Mouse (Mus musculus) neural tube, embryonic 14.5 days (tissue): ENCODE data around the gene Rpl37. TPM values are rescaled to one million over a fixed set of nuclear protein-coding genes. Genes with fewer than 3 reads are reported as not detected.

ENCODE experiments used
- ATAC-seq: fragments of 200-750 bp; cut with Nextera tagmentation; 2 replicates; pipeline ENCODE4 v1.8.0; 2017; ENCODE audit warnings: low read depth, mild to moderate bottlenecking, moderate TSS enrichment, moderate library complexity
- H3K27ac ChIP-seq: fragments of 300-500 bp; sonication (generic); 2 replicates; pipeline ENCODE4 v1.5.1; 2014; ENCODE audit warnings: low read depth, mild to moderate bottlenecking, control low read depth, low read length, moderate library complexity, mixed read lengths
- H3K27me3 ChIP-seq: fragments of 300-500 bp; sonication (generic); 2 replicates; pipeline ENCODE4 v1.6.1; 2014; ENCODE audit warnings: low read length; ENCODE audit not compliant: control insufficient read depth, insufficient read depth
- H3K36me3 ChIP-seq: fragments of 300-500 bp; sonication (generic); 2 replicates; pipeline ENCODE4 v1.6.1; 2014; ENCODE audit warnings: low read length, mixed read lengths; ENCODE audit not compliant: control insufficient read depth, insufficient read depth
- H3K4me1 ChIP-seq: fragments of 300-500 bp; sonication (generic); 2 replicates; pipeline ENCODE4 v1.6.1; 2014; ENCODE audit warnings: low read length; ENCODE audit not compliant: control insufficient read depth, insufficient read depth
- H3K4me2 ChIP-seq: fragments of 300-500 bp; sonication (generic); 2 replicates; pipeline ENCODE4 v1.6.1; 2014; ENCODE audit warnings: mild to moderate bottlenecking, low read depth, low read length, control low read depth
- H3K4me3 ChIP-seq: fragments of 300-500 bp; sonication (generic); 2 replicates; pipeline ENCODE4 v1.5.1; 2014; ENCODE audit warnings: low read depth, low read length, control low read depth, mixed read lengths
- H3K9ac ChIP-seq: fragments of 300-500 bp; sonication (generic); replicated peaks from 2 replicates; pipeline ENCODE4 v1.6.1; 2014; ENCODE audit warnings: low read depth, mild to moderate bottlenecking, control low read depth, low read length, mixed read lengths
- H3K9me3 ChIP-seq: fragments of 300-500 bp; sonication (generic); 2 replicates; pipeline ENCODE4 v1.6.1; 2016; ENCODE audit warnings: low read length; ENCODE audit not compliant: control insufficient read depth
- WGBS: fragments of 180-500 bp; shearing (Covaris S2); extraction: QIAGEN DNeasy Blood & Tissue Kit; methylation state at CpG from one replicate; pipeline ENCODE4 v1.1.7; 2014; 5-methylcytosine and 5-hydroxymethylcytosine counted together
- polyA plus RNA-seq: library from polyadenylated mRNA; unstranded; fragments of >200 nt; fragmentation: Nextera tagmentation; extraction: Ambion mirVana; gene quantifications from 2 replicates; pipeline ENCODE4 v1.2.1, GENCODE M21; 2014

Gene Rpl37
- polyA plus RNA-seq, 1 experiment from 2014 or later: 376 TPM

DNA sequence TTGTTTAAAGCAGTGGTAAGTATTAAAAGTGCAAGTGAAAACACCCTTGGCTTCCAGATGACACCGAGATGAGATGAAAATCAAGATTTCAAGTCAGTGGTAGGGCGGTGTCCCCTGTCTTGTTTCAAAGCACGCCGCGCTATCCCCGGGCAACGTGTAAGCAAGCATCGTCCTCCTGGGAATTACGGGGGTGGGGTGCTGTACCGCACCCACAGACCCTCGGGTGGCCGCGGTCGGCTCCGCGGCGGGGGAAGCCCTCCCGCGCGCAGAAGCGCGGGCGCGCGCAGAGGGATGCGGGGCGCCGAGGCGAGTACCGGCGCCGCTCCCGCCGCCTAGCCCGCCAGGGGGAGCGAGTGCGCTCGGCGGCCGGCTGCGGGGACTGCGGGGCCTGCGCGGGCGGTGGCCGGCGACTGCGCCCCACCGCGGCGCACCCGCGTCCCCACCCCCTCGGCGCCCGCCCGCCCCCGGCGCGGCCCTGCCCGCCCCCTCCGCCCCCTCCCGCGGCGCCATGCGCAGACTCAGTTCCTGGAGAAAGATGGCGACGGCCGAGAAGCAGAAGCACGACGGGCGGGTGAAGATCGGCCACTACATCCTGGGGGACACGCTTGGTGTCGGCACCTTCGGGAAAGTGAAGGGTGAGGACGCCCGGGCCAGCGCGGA, 27.0 kb downstream of the Rpl37 start, which contains the start of gene Prkaa1:
TSS of gene Prkaa1 (plus strand) at position 501 of the 660 bp plus-strand sequence.
- peak; percentile 92 for ATAC-seq
- peak within 1 kb of the TSS; percentile 69 for H3K4me2 ChIP-seq
- peak within 1 kb of the TSS; percentile 90 for H3K27ac ChIP-seq
- no peaks in the 10 kb centered on the region for H3K36me3 ChIP-seq
- WGBS: under 1% methylated on average over 61 of the region's 80 CpGs
- no peaks in the 10 kb centered on the region for H3K27me3 ChIP-seq
- H3K4me1 ChIP-seq: peaks cover 9% of the 10 kb centered on the region
- H3K9me3 ChIP-seq: no peaks in the 10 kb centered on the region
- H3K4me3 ChIP-seq: peak within 1 kb of the TSS; percentile 81
- H3K9ac ChIP-seq: peak within 1 kb of the TSS; percentile 83

DNA sequence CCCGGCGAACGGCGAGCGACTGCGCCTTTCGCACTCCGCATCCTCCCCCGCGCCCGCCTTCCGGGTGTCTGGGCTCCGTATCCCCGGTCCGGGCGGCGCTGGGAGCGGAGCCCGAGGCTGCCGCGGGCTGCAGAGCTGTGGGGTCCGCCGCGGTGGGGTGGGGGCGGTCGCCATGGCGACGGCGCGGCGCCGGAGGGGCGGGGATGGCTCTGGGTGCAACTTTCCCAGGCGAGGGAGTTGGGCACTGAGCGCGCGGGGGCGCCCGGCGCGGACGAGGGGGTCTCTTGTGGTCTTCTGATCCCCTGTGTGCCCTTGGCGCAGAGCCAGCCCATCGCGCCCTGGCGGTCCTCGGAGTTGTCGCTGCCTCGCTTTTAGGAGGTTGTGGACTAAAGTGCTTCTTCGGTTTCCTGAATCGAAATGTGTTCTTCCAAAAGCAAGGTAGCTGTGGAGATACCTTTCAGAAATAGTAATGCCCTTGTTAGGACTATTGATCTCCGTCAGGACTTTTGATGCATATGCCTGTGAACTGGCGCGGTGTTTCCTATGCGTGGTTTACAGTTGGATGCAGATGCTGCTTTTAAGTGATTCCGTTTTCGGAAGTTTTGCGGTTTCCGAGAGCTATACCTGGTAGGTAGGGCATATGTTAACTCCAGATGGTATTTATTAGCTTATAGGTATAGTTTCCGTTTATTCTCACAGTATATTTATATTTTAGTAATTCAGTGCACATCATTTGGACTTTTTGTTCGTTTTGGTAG, 27.8 kb downstream of the Rpl37 start:
- Histone ChIP-seq H3K27ac (peak overlapping the region; percentile 90), H3K4me1 (peaks cover 9% of the 10 kb centered on the region), H3K9ac (peak overlapping the region; percentile 83), H3K9me3 (no peaks in the 10 kb centered on the region), H3K4me3 (peak overlapping the region; percentile 81), H3K36me3 (no peaks in the 10 kb centered on the region), H3K4me2 (peak overlapping the region; percentile 69), H3K27me3 (no peaks in the 10 kb centered on the region)
- WGBS: 2% methylated on average over 58 of the region's 61 CpGs
- peak; percentile 94 for ATAC-seq

DNA sequence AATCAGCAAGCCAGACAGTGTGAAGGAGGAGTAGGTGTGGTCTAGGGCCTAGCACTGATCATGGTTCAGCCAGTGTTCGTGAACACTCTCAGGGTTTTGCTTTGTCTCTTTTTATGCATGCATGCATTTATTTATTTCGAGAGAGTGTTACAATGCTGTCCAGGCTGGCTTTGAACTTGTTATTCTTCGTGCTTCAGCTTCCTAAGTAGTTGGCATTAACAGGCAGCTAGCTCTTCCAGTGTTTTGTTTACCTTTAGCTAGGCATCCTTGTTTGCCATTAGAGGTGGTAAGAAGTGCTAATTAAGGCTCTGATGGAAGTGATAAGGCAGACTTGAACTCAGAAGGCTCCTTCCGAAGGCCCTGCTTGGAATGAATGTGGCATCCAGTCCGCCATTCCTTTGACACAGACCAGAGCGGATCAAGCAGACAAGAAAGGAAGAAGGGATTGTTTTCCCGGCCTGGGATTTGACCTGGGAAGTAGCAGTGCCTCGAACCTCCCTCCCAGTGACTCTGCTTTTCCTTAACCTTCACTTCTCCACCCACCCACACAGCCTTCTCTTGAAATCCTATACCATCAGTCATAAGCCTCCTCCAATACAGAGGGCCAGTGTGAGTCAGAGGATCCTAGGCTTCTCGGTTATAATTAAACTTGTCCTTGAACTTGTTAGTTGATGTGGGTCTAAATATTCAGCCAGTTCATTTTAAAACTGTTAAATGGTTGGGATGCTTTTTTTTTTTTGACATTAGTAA, 28.9 kb downstream of the Rpl37 start:
- no peak overlapping the region for H3K27ac ChIP-seq
- H3K9me3 ChIP-seq: no peaks in the 10 kb centered on the region
- H3K36me3 ChIP-seq: no peaks in the 10 kb centered on the region
- ATAC-seq: no peak
- 61% methylated on average over 9 of the region's 9 CpGs for WGBS
- 0 out of 2 replicates have a peak overlapping the region, but pooled peaks have one; percentile 81 for H3K4me3 ChIP-seq
- H3K4me2 ChIP-seq: peak overlapping the region; percentile 69; the same call in 1 of the 2 replicates
- H3K9ac ChIP-seq: no peak overlapping the region
- H3K4me1 ChIP-seq: peaks cover 9% of the 10 kb centered on the region
- no peaks in the 10 kb centered on the region for H3K27me3 ChIP-seq

DNA sequence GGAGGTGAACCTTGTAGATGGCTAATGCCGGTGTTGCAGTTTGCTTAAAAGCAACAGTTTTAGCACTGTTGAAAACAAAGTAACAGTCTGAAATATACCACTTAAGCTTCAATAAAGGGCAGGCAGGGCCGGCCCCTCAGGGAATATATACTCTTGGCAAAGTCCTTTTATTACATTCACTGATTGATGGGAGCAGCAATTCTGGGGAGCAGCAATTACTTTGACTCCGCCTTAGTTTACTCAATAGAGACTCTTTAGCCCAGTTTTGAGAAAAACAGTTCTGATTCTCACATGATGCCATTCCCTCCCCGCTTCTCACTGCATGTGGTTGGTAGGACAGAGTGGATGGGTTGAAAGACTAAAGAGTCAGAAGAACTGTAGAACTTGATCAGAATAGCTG, 32.7 kb downstream of the Rpl37 start:
- Histone ChIP-seq H3K4me3 (no peak overlapping the region), H3K27me3 (no peaks in the 10 kb centered on the region), H3K4me1 (peaks cover 9% of the 10 kb centered on the region), H3K36me3 (no peaks in the 10 kb centered on the region), H3K27ac (no peak overlapping the region), H3K9ac (no peak overlapping the region), H3K4me2 (no peak overlapping the region), H3K9me3 (no peaks in the 10 kb centered on the region)
- ATAC-seq: no peak
- WGBS: 30% methylated on average over 4 of the region's 4 CpGs

DNA sequence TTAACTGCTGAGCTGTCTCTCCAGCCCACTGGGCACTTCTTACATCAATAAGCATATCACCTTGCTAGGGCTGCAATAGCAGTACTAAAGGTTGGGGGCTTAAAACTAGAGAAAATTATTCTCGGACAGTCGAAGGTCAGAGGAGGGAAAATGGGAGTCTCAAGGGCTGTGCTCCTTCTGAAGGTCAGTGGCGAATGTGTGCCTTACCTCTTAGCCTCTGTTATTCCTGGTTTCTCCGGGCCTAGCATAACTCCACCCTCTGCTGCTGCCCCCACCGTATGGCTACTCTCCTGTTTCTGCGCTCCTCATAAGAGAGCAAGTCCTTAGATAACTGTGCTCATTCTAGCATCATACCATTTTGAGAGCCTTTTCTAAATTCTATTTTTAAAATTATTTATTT, 35.7 kb downstream of the Rpl37 start:
- Histone ChIP-seq H3K9me3 (no peaks in the 10 kb centered on the region), H3K9ac (no peak overlapping the region), H3K36me3 (no peaks in the 10 kb centered on the region), H3K27ac (no peak overlapping the region), H3K4me3 (no peak overlapping the region), H3K4me2 (no peak overlapping the region), H3K27me3 (no peaks in the 10 kb centered on the region), H3K4me1 (no peaks in the 10 kb centered on the region; the same call in 1 of the 2 replicates)
- 94% methylated on average over 6 of the region's 6 CpGs for WGBS
- ATAC-seq: no peak

DNA sequence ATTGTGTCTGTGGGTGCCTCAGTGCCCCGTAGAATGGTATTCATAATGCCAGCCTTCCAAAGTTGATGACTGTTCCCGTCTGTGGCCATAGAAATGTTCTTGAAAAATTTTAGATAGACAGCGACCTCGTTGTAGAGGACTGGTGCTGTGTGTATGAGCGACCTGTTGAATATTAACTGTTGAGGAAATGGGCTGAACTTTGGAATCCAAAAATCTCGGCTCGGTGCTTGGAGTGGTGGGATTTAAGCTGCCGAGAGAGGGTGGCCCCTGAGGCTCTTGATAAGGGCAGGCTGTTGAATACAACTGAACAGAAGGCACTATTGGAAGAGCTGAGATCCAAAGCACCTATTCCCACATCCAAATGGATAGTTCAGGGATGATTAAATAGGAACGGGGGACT, 38.2 kb downstream of the Rpl37 start:
- Histone ChIP-seq H3K27ac (no peak overlapping the region), H3K27me3 (no peaks in the 10 kb centered on the region), H3K9me3 (no peaks in the 10 kb centered on the region), H3K4me3 (no peak overlapping the region), H3K4me2 (no peak overlapping the region), H3K36me3 (no peaks in the 10 kb centered on the region), H3K9ac (no peak overlapping the region), H3K4me1 (no peaks in the 10 kb centered on the region)
- ATAC-seq: no peak
- 91% methylated on average over 9 of the region's 9 CpGs for WGBS

DNA sequence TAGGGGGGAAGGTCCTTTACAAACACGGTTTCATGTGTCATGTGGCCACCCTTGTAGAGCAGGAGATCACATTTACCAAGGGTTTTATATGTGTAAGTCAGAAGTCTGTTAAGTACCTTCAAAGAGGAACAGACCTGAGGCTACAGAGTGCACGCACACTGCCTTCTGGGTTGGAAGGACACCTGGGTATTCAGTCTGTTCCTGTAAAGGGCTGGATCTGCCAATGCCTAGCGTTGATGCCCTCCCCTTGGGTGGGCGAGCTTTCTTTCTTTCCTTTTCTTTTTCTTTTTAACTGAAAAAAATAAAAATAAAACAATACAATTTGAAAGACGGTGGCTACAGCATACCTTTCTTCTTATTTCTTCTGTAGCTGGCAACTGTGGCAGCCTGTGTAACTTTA, 38.6 kb downstream of the Rpl37 start:
- Histone ChIP-seq H3K4me2 (no peak overlapping the region), H3K4me3 (no peak overlapping the region), H3K27ac (no peak overlapping the region), H3K4me1 (no peaks in the 10 kb centered on the region), H3K9ac (no peak overlapping the region), H3K36me3 (no peaks in the 10 kb centered on the region), H3K27me3 (no peaks in the 10 kb centered on the region), H3K9me3 (no peaks in the 10 kb centered on the region)
- ATAC-seq: no peak
- 56% methylated on average over 5 of the region's 5 CpGs for WGBS

DNA sequence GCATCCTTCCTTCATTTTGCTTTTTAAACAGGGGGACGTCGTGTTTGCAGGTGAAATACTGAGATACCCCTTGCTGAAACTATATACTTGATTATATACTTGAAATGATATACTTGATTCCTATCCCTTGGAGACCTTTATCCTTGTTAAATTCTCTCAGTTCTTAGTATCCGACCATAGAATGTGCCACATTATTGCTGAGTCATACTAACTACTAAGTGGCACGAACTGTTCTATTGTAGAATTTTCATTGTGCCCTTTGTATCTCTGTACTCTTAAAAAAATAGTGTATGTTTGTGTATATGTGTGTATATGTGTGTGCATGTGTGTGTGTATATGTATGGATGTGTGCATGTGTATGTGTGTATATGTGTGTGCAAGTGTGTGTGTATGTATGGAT, 39.9 kb downstream of the Rpl37 start:
- Histone ChIP-seq H3K27me3 (no peaks in the 10 kb centered on the region), H3K36me3 (no peaks in the 10 kb centered on the region), H3K4me2 (no peak overlapping the region), H3K4me3 (no peak overlapping the region), H3K9ac (no peak overlapping the region), H3K4me1 (no peaks in the 10 kb centered on the region), H3K9me3 (no peaks in the 10 kb centered on the region), H3K27ac (no peak overlapping the region)
- 91% methylated on average over 4 of the region's 4 CpGs for WGBS
- no peak for ATAC-seq

DNA sequence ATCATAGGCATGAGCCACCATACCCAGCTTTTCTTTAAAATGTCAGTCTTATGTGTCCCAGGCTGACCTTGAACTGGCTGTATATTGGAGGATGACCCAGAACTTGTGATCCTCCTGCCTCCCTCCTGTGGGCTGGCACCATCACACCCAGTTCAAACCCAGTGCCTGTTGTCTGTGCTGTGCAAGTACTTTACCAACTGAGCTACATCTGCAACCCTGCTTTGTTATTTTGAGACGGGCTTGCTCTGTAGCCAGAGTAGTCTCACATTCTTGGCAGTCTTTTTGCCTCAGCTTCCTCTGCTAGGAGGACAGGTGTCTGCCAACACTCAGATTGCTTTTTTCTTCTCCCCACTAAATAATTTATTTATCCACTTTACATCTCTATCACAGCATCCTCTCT, 40.9 kb downstream of the Rpl37 start:
- no peak for ATAC-seq
- Histone ChIP-seq H3K9ac (no peak overlapping the region), H3K4me3 (no peak overlapping the region), H3K9me3 (no peaks in the 10 kb centered on the region), H3K4me2 (no peak overlapping the region), H3K27ac (no peak overlapping the region), H3K27me3 (no peaks in the 10 kb centered on the region), H3K36me3 (no peaks in the 10 kb centered on the region), H3K4me1 (no peaks in the 10 kb centered on the region)
- 83% methylated on average over 1 of the region's 1 CpGs for WGBS
